Mouse (Mus musculus) T-helper 17 cell (primary cell): ENCODE measurements around the gene Mas1.

Experiments used
- in situ Hi-C, 2 experiments: fragments of 300-600 bp; cut with MboI, MseI; formaldehyde crosslinking; loops; 1 replicate in 1 of 2; 2 replicates in 1 of 2; pipeline ENCODE4 v1.15.1; 2025; ENCODE audit warnings: high pct_unique_total_duplicates in 2 of 2

The Mas1 gene

GRCm38 (mm10) chr17:12875734-12876133 lies 7.8 kb upstream of the Mas1 start, which contains the start of gene Mrgprh:
Mrgprh (plus strand) TSS chr17:12876034.
- in situ Hi-C loops, result loop anchor here in 1 of 2 experiments (25.0 kb wide), 1 partner anchor 287 kb away; no protein-coding TSS in a partner anchor

GRCm38 (mm10) chr17:12872275-12873028 lies 4.5 kb upstream of the Mas1 start:
- in situ Hi-C loops, result no loop called here

DNA sequence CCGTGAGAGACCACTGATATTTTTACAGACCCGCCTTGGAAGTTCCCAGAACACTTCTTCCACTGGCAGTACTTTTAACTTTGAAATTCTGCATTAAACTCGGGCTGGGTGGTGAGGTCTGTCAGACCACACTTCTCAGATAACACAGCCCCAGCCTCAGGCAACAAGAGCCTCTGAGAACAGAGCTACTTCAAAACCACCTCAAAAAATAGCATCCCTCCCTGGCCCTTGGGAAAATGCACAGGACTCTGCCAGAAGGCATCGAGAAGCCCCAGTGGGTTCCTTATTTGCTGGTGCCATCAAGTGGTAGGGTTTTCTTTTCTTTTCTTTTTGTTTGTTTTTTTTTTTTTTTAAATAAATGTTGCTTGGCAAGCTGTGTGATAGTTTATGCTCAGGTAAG lies 697 bp upstream of the Mas1 start:
- in situ Hi-C loops, result no loop called here

DNA sequence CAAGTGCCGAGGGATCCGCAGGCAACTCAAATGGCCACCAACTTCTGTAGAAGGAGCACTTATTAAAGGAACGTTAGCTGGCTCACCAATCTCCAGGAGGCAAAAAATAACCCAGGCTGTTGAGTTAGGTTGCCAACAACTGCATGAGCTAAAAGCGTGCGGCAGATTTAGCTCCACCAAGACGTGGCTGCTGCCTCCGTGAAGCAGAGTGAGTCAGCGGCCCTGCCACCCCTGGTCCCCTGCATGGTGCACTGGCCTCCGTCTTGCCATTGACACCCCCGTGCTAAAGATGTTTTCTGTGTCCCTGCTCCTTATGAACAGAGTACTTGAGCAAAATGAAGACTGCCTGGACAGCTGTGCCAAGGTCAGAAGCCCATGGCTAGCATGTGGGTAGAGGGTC lies 1.1 kb downstream of the Mas1 start:
- in situ Hi-C loops, result no loop called here

DNA sequence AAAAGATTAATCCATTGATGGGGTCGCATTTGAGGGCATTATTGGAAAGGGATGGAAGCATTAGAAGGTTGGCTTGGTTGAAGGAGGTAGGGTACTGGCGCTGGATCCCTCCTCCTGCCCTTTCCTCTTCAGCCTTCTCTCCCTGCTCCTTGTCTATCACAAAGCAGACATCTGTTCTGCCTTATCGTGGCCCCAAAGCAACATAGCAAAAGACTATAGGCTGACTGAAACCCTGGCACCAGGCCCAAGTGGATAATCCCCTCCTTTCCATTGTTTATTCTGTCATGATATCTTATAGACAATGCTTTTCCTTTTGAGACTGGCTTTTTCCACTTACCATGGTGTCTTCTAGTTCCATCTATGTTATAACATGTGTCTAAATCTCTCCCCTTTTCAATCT lies 2.5 kb downstream of the Mas1 start:
- in situ Hi-C loops, result no loop called here

GRCm38 (mm10) chr17:12864111-12864510 lies 3.8 kb downstream of the Mas1 start:
- in situ Hi-C loops, result no loop called here

DNA sequence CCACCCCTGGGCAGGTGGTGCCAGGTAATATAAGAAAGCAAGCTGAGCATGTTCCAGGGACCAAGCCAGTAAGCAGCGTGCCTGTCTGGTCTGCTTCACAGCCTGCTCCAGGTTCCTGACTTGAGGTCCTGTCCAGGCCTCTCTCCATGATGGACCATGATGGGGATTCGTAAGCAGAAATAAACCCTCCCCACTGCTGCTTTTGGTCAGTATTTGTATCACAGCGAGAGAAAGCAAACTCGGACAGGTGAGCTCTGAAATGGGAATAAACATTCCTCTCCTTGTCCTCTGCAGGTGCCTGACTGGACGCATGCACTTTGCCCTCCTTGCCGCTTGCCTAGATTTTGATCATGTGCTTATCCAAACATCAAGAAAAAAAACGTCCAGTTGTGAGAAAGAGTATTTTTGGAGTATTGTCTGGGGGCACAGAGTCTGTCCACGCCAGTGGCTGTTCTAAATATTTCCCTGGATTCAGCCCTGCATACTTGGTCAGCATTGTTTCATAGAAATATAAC lies 8.9 kb downstream of the Mas1 start:
- in situ Hi-C loops, result no loop called here

DNA sequence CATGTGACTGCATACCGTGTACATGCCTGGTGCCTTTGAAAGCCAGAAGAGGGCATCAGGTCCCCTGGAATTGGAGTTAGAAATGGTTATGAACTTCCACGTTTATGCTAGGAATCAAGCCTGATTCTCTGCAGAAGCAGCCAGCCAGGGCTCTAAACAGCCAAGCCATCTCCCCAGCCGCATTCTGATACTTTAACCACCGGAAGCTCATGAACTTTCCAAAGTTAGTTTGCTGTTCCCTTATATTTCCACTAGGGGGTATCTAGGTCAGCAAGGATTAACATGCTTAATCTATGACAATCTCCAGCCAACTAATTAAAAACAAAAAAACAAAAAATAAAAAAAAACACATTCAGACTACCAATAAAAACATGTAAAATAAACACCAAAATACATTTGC lies 9.9 kb downstream of the Mas1 start:
- in situ Hi-C loops, result no loop called here

DNA sequence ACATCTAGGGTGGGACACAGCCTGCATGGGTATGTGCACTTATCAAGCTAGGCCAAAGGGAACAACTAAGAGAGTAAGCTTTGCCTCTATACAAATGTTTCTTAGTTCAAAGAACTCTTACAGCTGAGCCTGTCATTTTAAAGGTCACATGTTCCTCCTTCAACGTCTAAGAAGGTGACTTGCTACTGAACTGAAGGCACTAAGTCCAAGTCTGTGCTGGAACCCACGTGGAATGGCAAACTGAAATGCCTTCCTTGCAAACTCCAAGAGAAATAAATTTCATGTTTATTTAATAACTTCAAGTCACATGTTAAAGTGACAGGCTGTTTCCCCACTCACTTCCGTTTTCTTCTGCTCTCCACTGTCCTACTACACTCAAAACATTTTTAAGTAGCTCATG lies 10.5 kb downstream of the Mas1 start:
- in situ Hi-C loops, result no loop called here

GRCm38 (mm10) chr17:12854386-12854785 lies 13.6 kb downstream of the Mas1 start:
- in situ Hi-C loops, result no loop called here

DNA sequence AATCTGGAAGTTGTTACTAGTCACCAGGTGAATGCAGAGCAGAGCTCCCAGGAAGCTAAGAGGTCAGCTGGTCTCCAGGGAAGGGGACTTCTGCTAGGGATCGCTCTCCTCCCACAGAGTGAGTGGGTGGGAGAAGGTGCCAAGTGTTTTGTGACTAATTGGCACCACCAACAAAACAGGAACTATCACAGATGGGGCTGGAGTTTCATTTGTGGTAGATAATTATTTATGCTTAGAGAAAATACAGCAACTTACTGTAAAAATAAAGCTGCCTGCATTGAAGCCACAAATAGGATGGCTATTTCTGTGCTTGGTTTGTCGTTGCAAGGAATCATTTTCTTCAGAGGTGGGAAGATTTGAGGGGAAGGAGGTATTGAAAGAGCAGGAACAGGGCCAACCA lies 14.1 kb downstream of the Mas1 start:
- in situ Hi-C loops, result no loop called here

DNA sequence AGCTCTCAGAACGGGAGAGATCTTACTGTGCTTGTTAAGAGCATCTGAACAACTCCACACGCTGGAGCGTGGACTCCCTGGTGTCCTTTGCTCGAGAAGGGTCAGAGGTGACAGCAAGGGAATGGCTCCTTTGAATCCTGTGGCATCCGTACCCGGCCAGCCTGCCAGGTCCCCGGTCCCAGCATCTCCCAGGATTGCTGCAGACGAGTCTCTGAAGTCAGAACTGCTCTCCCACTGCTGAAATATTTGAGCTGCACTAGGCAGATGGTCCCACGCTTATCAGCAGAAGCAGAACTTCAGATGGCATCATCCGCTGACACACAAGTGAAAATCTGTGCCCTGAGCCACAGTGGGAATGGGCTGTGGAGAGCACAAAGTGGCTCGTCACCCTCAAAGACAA lies 16.3 kb downstream of the Mas1 start:
- in situ Hi-C loops, result no loop called here

DNA sequence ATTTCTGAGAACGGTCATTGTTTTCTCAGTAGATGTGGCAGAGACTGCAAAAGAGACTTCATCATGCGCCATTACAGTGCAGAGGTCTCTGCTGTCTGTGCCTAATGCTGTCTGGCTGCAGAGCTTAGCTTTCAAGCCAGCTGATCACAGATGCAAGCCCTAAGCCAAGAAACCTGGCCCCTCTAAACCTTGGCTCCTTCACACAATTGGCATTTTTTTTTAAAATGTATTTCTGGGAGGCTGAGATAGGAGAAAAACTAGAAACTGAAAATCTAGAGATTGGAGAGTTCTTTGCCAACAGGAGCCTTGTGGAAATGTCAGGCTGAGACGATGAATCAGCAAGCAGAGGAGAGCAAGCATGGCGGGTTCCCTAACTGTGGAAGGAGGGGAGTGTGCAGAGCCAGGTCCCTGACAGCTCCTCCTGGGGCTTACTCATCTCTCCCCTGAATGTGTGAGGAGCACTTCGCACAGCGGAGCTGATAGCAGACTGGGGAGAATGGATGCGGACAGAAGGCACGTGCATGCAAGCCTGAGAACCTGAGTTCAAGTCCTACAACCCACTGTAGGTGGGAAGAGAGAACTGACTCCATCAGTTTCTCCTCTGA lies 18.1 kb downstream of the Mas1 start:
- in situ Hi-C loops, result no loop called here

DNA sequence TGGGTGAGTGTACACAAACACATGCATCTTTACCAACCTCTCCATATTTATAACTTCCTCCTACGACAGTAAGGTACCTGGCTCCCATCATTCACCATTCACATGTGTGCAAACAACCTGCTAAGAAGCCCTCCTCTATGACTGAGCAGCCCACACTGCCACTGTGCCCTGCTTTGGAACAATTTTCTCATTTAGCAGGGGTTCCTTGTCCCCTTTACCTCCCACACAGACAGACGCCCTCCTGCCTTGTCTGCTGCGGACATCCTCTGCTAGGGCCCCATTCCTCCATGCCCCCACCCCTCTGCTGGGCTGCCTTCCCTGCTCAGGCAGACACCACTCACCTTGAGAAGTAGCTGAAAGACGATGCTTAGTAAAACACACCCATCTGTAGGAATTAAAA lies 20.2 kb downstream of the Mas1 start:
- in situ Hi-C loops, result no loop called here

DNA sequence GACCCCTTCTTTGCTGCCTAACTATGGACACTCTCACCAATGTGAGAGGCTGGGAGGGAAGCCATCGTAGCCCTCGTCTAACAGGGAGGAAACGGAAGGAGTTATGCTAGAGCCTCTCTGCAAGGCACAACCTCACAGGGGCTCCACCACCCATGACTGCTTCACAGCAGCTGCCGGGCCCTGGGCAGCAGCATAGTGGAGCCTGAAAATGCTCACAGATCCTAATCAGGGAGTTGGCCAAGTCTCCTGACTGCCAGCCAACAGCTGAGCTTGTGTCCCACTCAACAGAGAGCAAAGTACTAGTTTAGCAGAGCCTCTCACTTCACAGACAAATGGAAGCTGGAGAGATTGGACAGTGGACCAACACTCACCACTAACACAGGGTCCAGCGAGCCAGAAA lies 21.5 kb downstream of the Mas1 start:
- in situ Hi-C loops, result no loop called here

DNA sequence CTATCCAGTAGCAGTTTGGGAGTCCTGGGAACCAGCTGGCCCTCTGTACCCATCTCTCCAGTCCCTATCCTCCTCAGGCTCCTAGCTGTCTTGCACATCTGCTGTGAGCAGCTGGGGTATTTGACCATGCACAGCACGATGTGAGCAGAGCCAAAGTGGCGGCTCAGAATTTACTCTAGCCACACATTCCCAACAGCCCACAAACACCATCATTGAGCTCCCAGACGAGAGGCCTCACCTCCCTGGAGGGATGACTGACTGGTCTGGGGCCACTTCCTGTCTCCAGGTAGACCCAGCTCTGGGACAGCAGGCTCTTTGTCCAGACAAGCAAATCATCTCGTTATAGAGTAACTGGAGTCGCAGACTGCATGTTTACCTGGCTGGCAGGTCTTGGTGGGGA lies 22.1 kb downstream of the Mas1 start:
- in situ Hi-C loops, result no loop called here

GRCm38 (mm10) chr17:12844540-12844939 lies 23.4 kb downstream of the Mas1 start:
- in situ Hi-C loops, result no loop called here

DNA sequence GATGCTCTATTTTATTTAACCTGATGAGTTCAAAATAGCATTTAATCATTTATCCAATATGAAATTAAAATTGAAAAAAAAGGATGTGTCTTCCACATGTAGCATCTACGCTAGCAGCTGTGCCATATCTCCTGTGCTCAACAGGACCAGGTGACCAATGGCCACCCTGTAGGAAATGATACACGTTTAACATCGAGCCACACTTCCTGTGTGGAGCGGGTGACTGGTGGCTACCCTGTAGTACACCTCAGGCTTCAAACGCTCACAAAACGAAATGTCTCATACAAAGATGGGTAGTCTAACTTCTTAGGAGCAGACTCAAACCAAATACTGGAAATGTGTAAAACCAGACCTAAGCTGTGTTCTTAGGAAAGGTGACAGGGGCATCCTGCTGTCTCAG lies 24.1 kb downstream of the Mas1 start:
- in situ Hi-C loops, result no loop called here

- in situ Hi-C loops, result loop anchor here in 1 of 2 experiments (10.0 kb wide), 2 partner anchors 415 to 1745 kb away; no protein-coding TSS in a partner anchor
Measured at GRCm38 (mm10) chr17:12839475-12840267, 28.3 kb downstream of the Mas1 start.

DNA sequence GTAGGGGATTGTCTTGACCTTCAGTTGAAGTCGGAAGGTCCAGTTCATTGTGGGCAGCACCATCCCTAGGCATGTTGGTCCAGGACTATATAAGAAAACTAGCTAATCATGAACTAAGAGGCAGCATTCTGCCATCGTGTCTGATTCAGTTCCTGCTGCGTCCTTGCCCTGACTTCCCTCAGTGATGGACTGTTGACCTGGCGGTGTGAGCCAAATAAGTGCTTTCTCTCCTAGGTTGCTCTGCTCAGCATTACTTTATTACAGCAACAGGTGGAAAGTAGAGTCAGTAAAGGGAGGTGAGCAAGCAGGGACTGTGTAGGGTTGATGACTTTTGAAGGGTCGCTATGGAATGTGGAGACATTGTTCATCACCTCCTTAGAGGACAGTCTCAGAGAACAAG lies 32.2 kb downstream of the Mas1 start:
- in situ Hi-C loops, result loop anchor here in 1 of 2 experiments (10.0 kb wide), 2 partner anchors 419 to 1741 kb away; no protein-coding TSS in a partner anchor

- in situ Hi-C loops, result loop anchor here in 1 of 2 experiments (10.0 kb wide), 2 partner anchors 420 to 1740 kb away; no protein-coding TSS in a partner anchor
Measured at GRCm38 (mm10) chr17:12834826-12835225, 33.1 kb downstream of the Mas1 start.

GRCm38 (mm10) chr17:12834317-12834716 lies 33.6 kb downstream of the Mas1 start:
- in situ Hi-C loops, result loop anchor here in 1 of 2 experiments (10.0 kb wide), 2 partner anchors 420 to 1740 kb away; no protein-coding TSS in a partner anchor
